Mouse (Mus musculus): Measurements from ENCODE around the gene Slc25a30. TPM values are rescaled to one million over a fixed set of nuclear protein-coding genes. Genes with fewer than 3 reads are reported as not detected.

Slc25a30 gene
- polyA plus RNA-seq, 1 experiment from 2014 or later, result 3.3 TPM

DNA sequence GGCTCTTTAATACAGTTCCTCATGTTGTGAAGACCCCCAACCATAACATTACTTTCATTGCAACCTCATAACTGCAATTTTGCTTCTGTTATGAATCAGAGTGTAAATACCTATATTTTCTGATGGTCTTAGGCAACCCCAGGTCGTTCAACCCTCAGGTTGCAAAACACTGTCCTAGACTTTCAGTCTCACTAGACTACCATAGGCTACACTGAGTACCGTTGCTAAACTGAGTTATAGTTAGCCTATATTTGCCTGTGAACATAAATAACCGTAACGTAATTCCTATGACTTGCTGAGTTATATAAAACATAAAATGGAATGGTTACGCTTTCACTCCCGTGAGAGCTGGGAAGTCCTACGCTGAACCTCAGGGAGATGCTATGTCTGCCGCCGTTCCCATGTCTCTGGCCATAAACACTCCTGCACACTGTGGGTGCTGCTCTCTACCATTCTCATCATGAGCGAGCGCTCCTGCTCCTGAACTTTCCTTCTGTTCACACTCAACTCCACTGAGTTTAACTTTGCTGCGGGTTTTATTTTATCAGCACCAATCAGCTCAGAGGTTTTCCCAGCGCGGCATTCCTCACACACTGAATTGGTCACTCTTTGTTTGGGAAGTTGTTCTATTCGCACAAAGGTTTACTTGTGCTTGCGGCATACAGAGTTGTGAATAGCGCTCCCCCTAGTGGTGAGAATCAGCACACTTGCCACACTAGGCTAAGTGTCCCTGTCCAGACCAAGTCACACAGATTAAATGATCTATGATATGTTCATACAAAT is 19.2 kb downstream of the Slc25a30 start:
- H3K4me3 ChIP-seq (replicated peaks), result no peak overlapping the region
- peaks cover 64% of the 10 kb centered on the region for H3K36me3 ChIP-seq
- WGBS (ENCODE audit: insufficient replicate concordance), result 64% methylated on average over 17 of the region's 17 CpGs
- DNase-seq, result peak; percentile 40
- no peak overlapping the region for H3K9ac ChIP-seq
- H3K4me2 ChIP-seq, result no peak overlapping the region
- peak; percentile 40; the same call in 1 of the 2 replicates for ATAC-seq (ENCODE audit: low read depth)
- no peaks in the 10 kb centered on the region for H3K27me3 ChIP-seq
- peaks cover 12% of the 10 kb centered on the region for H3K4me1 ChIP-seq (replicated peaks)
- no peaks in the 10 kb centered on the region for H3K9me3 ChIP-seq (replicated peaks)
- no peak overlapping the region for H3K27ac ChIP-seq

DNA sequence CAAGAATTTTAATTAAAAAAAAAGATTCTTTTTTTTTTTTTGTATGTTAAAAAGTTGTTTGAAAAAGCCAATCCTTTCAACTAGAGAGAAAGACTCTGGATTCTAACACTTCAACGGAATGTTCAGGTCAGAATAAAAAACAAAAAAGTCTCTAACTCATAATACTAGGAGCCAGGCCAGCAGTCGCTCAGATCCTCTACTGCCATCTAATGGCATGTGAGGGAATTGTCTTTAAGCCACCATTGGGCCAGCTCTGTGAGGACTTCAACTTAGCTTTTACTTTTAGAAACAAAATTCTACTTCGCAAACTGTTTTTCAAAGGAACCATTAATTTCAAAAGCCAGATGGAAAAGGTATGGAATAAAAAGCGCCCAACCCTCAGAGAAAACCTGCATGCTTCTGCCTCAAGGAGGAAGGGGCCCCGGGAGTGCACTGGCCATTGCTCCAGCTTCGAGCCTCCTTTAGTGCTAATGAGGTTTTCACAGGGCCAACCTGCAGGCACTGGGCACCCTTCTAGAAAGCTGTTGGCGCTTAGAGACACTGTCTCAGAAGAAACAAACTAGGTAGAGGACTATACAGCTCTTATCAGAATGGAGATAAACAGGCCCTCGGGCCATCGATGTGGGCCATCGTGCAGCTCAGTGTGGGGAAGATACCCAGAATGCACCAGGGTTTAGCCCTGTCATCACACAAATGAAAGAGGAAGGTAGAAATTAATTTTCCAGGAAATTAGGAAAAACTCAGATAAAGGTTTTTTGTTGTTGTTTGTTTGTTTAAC is 25.6 kb downstream of the Slc25a30 start:
- DNase-seq (peak; percentile 34), ATAC-seq (ENCODE audit: low read depth) (peak; percentile 71)
- Histone ChIP-seq H3K4me3 (replicated peaks) (no peak overlapping the region), H3K4me1 (replicated peaks) (peaks cover 11% of the 10 kb centered on the region), H3K9me3 (replicated peaks) (no peaks in the 10 kb centered on the region), H3K4me2 (peak overlapping the region; percentile 27; the same call in 1 of the 2 replicates), H3K27ac (peak overlapping the region; percentile 44; the same call in 1 of the 2 replicates), H3K9ac (0 out of 2 replicates have a peak overlapping the region, but pooled peaks have one; percentile 14), H3K36me3 (peaks cover 29% of the 10 kb centered on the region), H3K27me3 (peaks cover 4% of the 10 kb centered on the region; the same call in 1 of the 2 replicates)
- 33% methylated on average over 10 of the region's 10 CpGs for whole genome bisulfite sequencing (ENCODE audit: insufficient replicate concordance)

DNA sequence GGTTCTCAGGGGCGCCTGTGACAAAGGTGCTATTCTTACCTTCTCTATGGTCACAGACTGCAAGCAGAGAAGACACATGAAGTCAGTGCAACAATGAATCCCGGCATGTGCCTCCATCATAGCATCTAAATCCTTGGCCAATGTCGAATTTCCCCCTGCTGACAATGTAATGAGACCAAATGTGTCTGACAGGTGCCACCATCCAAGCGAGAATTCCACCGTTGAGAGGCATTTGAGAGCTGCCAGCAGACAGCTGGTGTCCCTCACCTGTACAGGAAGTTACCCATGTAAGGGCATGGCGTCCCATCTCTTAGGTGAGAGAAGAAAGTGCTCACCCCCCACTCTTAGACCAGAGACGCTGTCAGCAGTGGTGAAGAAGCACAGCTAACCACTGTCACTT is 28.4 kb downstream of the Slc25a30 start:
- no peak for ATAC-seq (ENCODE audit: low read depth)
- Histone ChIP-seq H3K9me3 (replicated peaks) (no peaks in the 10 kb centered on the region), H3K4me3 (replicated peaks) (no peak overlapping the region), H3K36me3 (peaks cover 13% of the 10 kb centered on the region), H3K4me2 (no peak overlapping the region), H3K9ac (no peak overlapping the region), H3K27me3 (peaks cover 4% of the 10 kb centered on the region; the same call in 1 of the 2 replicates), H3K4me1 (replicated peaks) (peaks cover 19% of the 10 kb centered on the region), H3K27ac (no peak overlapping the region)
- 62% methylated on average over 7 of the region's 7 CpGs for WGBS (ENCODE audit: insufficient replicate concordance)
- DNase-seq, result no peak

DNA sequence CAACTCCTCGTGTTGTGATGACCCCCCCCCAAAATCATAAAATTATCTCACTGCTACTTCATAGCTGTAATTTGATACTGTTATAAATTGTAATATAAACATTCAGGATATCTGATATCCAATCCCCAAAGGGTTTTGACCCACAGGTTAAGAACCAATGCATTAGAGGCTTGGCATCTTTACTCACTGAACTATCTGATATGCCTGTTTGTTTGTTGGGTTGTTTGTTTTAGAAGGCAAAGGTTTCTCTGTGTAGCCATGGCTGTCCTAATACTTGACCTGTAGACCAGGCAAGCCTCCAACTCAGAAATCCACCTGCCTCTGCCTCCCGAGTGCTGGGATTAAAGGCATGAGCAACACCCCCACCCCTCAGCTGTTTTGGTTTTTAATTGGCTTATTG is 29.0 kb downstream of the Slc25a30 start:
- H3K4me1 ChIP-seq (replicated peaks), result peaks cover 25% of the 10 kb centered on the region
- ATAC-seq (ENCODE audit: low read depth) (no peak), DNase-seq (no peak)
- peaks cover 11% of the 10 kb centered on the region for H3K36me3 ChIP-seq
- peaks cover 4% of the 10 kb centered on the region; the same call in 1 of the 2 replicates for H3K27me3 ChIP-seq
- H3K9me3 ChIP-seq (replicated peaks), result no peaks in the 10 kb centered on the region
- no peak overlapping the region for H3K27ac ChIP-seq
- no peak overlapping the region for H3K9ac ChIP-seq
- 58% methylated on average over 2 of the region's 2 CpGs for WGBS (ENCODE audit: insufficient replicate concordance)
- no peak overlapping the region for H3K4me3 ChIP-seq (replicated peaks)
- no peak overlapping the region for H3K4me2 ChIP-seq

DNA sequence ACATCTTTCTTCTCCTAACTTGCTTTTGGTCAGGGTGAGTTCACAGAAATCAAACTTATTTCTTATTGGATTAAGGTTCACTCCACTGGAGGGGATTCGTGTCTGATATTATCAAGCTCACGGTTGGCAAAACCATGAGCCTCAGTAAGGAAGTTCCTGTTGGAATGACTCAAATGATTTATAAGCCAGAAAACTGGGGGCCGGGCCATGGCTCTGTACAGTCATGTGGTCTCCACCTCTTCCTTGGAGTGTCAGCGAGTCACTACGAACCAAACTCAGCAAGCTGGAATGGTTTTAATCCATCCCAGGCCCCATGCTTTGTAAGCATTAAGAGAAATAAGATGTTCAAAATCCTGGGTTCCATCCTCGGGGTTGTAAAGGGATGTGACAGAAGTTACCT is 29.9 kb downstream of the Slc25a30 start:
- Histone ChIP-seq H3K9ac (no peak overlapping the region), H3K4me3 (replicated peaks) (no peak overlapping the region), H3K36me3 (peaks cover 4% of the 10 kb centered on the region), H3K9me3 (replicated peaks) (no peaks in the 10 kb centered on the region), H3K27me3 (peaks cover 4% of the 10 kb centered on the region; the same call in 1 of the 2 replicates), H3K4me2 (no peak overlapping the region), H3K27ac (no peak overlapping the region), H3K4me1 (replicated peaks) (peaks cover 32% of the 10 kb centered on the region)
- WGBS (ENCODE audit: insufficient replicate concordance), result 60% methylated on average over 6 of the region's 6 CpGs
- ATAC-seq (ENCODE audit: low read depth), result no peak
- no peak for DNase-seq

DNA sequence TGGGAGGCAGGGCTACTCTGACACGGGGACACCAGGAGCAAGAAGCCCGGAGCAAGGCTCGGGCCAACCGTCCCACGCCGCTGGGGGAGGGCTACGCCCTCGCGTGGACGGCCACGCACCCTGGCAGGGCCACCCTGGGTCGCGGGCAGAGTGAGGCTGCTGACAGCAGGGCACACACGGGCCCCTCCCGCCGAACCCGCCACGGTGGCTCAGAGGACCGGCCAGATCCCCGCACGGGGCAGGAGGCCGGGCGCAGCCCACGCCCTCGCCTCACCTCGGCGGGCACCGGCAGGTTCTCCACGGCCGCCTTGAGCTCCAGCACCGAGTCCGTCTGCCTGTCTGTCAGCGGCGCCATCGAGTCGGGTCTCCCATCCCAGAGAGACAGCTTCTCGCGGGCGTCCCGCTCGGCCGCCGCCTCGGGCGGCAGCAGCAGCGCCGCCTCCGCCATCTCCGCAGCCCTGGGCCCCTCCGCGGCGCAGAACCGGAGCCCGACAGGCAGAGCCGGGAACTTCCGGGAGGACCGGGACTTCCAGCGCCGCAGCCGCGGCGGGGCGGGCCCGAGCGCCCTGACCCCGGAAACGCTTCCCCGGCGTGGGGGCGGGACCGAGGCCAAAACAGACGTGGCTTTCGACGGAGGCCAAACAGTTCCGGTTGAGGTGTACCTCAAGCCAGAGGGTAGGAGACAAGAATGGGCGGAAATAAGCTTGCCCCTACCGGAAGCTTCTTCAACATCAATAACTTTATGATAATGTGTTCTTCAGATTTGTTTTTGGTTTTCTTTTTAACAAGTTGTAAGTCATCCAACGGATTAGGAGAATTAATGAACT is 32.6 kb downstream of the Slc25a30 start, which contains the start of gene Cog3:
Gene Cog3 (minus strand): TSS at position 527 of the 827 bp plus-strand sequence.
- peak within 1 kb of the TSS; percentile 98 for H3K4me3 ChIP-seq (replicated peaks)
- under 1% methylated on average over 78 of the region's 78 CpGs for WGBS (ENCODE audit: insufficient replicate concordance)
- peak within 1 kb of the TSS; percentile 92 for H3K27ac ChIP-seq
- peak within 1 kb of the TSS; percentile 96 for H3K9ac ChIP-seq
- ATAC-seq (ENCODE audit: low read depth), result peak; percentile 96
- DNase-seq, result peak; percentile 93
- no peaks in the 10 kb centered on the region for H3K9me3 ChIP-seq (replicated peaks)
- H3K27me3 ChIP-seq, result peaks cover 4% of the 10 kb centered on the region; the same call in 1 of the 2 replicates
- peak within 1 kb of the TSS; percentile 92 for H3K4me2 ChIP-seq
- no peaks in the 10 kb centered on the region for H3K36me3 ChIP-seq
- peaks cover 46% of the 10 kb centered on the region for H3K4me1 ChIP-seq (replicated peaks)

DNA sequence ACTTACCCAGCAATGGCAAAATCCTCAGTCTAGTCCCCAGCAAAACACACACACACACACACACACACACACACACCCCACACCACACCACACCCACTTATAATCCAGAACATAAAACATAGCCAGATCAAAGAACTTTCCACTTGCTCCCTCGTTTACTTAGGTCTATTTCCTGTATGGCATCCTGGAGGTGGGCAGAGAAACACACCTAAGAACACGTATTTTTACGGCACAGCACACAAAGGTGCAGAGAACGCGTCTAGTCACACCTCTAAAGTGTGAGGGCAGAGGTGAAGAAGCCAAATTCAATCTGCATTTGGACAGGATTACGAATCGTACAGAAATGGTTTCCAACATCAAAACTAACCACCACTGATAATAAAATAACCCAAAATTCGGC is 33.6 kb downstream of the Slc25a30 start:
- H3K36me3 ChIP-seq, result no peaks in the 10 kb centered on the region
- H3K27ac ChIP-seq, result peak overlapping the region; percentile 92; the same call in 1 of the 2 replicates
- DNase-seq (no peak), ATAC-seq (ENCODE audit: low read depth) (no peak)
- H3K27me3 ChIP-seq, result peaks cover 4% of the 10 kb centered on the region; the same call in 1 of the 2 replicates
- peak overlapping the region; percentile 92 for H3K4me2 ChIP-seq
- no peaks in the 10 kb centered on the region for H3K9me3 ChIP-seq (replicated peaks)
- H3K4me3 ChIP-seq (replicated peaks), result peak overlapping the region; percentile 98
- WGBS (ENCODE audit: insufficient replicate concordance), result 44% methylated on average over 8 of the region's 8 CpGs
- H3K9ac ChIP-seq, result peak overlapping the region; percentile 96
- H3K4me1 ChIP-seq (replicated peaks), result peaks cover 56% of the 10 kb centered on the region

DNA sequence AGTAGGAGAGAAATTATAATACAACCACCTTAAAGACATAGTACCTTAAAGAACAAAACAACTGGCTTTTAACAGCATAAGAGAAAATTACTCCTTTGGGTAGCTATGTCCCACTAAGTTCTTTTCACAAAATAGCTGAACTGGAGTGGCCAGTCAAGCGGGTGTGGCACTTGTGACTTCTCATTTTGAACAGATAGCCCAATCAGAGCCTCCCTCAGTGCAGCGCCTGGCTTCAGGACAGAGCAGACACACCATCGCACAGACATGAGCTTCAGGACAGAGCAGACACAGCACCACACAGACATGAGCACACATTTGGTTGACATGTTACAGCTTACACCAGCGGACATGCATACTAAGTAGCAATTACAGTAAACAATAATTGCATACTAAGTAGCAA is 35.8 kb downstream of the Slc25a30 start:
- Histone ChIP-seq H3K27ac (no peak overlapping the region), H3K36me3 (peaks cover 12% of the 10 kb centered on the region), H3K4me2 (peak overlapping the region; percentile 8), H3K4me1 (replicated peaks) (peaks cover 62% of the 10 kb centered on the region), H3K9ac (no peak overlapping the region), H3K9me3 (replicated peaks) (no peaks in the 10 kb centered on the region), H3K4me3 (replicated peaks) (no peak overlapping the region), H3K27me3 (no peaks in the 10 kb centered on the region)
- WGBS (ENCODE audit: insufficient replicate concordance), result 35% methylated on average over 4 of the region's 4 CpGs
- DNase-seq (peak; percentile 61), ATAC-seq (ENCODE audit: low read depth) (peak; percentile 42)

DNA sequence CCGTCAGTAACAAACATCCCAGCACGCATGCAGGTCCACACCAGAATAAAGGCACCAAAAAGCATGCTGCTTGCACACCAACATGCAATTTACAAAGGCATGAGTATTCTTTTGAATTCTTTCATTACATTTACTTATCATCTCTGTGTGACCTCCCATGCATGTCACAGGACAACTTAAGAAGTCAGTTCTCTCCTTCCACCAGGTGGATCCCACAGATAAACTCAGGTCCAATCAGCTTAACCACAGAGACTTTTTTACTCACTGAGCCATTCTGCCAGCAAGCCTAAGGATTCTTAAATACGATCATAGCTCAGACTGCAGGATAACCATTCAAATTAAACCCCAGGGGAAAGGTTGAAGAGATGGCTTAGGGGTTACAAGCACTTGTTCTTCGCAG is 37.7 kb downstream of the Slc25a30 start:
- Histone ChIP-seq H3K36me3 (peaks cover 27% of the 10 kb centered on the region), H3K4me1 (replicated peaks) (peaks cover 59% of the 10 kb centered on the region), H3K9me3 (replicated peaks) (no peaks in the 10 kb centered on the region), H3K9ac (peak overlapping the region; percentile 51), H3K4me2 (peak overlapping the region; percentile 45), H3K4me3 (replicated peaks) (0 out of 2 replicates have a peak overlapping the region, but pooled peaks have one; percentile 4), H3K27ac (peak overlapping the region; percentile 77), H3K27me3 (no peaks in the 10 kb centered on the region)
- 58% methylated on average over 4 of the region's 4 CpGs for WGBS (ENCODE audit: insufficient replicate concordance)
- DNase-seq, result peak; percentile 76
- ATAC-seq (ENCODE audit: low read depth), result peak; percentile 60

DNA sequence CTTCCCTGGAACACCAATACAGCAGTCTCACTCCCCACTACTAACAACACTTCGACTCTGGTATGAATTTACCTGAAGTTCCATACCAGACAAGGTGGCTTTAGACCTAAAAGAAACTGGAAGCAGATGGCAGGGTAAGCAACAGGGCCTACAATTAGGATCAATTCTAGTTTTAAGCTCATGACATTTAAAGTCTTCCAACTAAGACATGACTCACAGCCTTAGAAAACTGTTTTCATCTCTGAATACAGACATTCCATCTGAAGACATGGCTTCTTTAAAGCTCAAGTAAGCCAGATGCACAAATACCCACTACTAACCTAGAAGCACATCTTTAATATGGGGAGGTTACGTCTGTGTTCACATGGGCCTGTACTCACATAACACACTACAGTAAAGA is 38.9 kb downstream of the Slc25a30 start:
- WGBS (ENCODE audit: insufficient replicate concordance), result 76% methylated on average over 2 of the region's 2 CpGs
- peak overlapping the region; percentile 4; the same call in 1 of the 2 replicates for H3K27ac ChIP-seq
- DNase-seq, result no peak

More for the DNA sequence above, 38.9 kb downstream of the Slc25a30 start:
- Histone ChIP-seq H3K4me1 (replicated peaks) (peaks cover 49% of the 10 kb centered on the region), H3K27me3 (no peaks in the 10 kb centered on the region), H3K9ac (0 out of 2 replicates have a peak overlapping the region, but pooled peaks have one; percentile 51), H3K4me3 (replicated peaks) (no peak overlapping the region), H3K36me3 (peaks cover 32% of the 10 kb centered on the region), H3K4me2 (no peak overlapping the region), H3K9me3 (replicated peaks) (no peaks in the 10 kb centered on the region)
- ATAC-seq (ENCODE audit: low read depth), result no peak

Data from liver, embryonic 13.5 days (tissue).